Mouse (Mus musculus): ENCODE results near the gene Cald1. TPM values are rescaled to one million over a fixed set of nuclear protein-coding genes. Genes with fewer than 3 reads are reported as not detected.

The Cald1 gene
- polyA plus RNA-seq, 1 experiment from 2014 or later = 122 TPM

- H3K9me3 ChIP-seq (replicated peaks; ENCODE audit: control insufficient read depth, low read length) = no peaks in the 10 kb centered on the region
These were observed 8.1 kb downstream of the Cald1 start for GRCm38 (mm10) chr6:34606407-34606806.

DNA sequence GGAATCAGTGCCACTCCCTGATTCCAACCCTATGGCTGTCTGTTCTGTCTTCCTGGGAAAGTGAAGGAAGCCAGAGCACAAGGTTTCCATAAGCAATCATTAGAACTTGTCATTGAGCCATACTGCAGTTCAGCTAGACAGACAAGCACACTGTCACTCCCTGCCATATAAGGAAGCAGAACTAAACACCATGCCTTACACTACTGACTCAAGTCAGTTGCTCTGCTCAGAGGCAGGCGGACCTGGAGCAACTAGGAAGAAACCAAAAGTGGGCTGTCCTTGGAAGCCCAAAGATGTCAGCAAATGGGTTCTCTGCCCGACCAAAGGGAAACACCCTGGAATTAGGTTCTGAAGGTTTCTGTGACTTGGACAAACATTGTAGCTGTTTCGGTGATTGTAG is 10.3 kb downstream of the Cald1 start:
- H3K36me3 ChIP-seq (ENCODE audit: control insufficient read depth, insufficient read depth) = no peaks in the 10 kb centered on the region
- no peaks in the 10 kb centered on the region for H3K27me3 ChIP-seq (ENCODE audit: control insufficient read depth, insufficient read depth, low read length)
- WGBS = 46% methylated on average over 3 of the region's 3 CpGs
- no peak overlapping the region for H3K9ac ChIP-seq (ENCODE audit: low read length)
- ATAC-seq (replicated peaks; ENCODE audit: extremely low read depth, insufficient read depth, low FRiP score) = no peak
- no peak overlapping the region for H3K4me2 ChIP-seq (ENCODE audit: low read depth, low read length)
- H3K4me1 ChIP-seq (ENCODE audit: control insufficient read depth, insufficient read depth, low read length) = peaks cover 67% of the 10 kb centered on the region
- H3K4me3 ChIP-seq (ENCODE audit: low read length) = no peak overlapping the region
- peak overlapping the region; percentile 99 for H3K27ac ChIP-seq (ENCODE audit: low read length)
- H3K9me3 ChIP-seq (replicated peaks; ENCODE audit: control insufficient read depth, low read length) = no peaks in the 10 kb centered on the region

More at GRCm38 (mm10) chr6:34606407-34606806, 8.1 kb downstream of the Cald1 start:
- H3K27ac ChIP-seq (ENCODE audit: low read length) = peak overlapping the region; percentile 2; the same call in 1 of the 2 replicates
- H3K4me1 ChIP-seq (ENCODE audit: control insufficient read depth, insufficient read depth, low read length) = peaks cover 57% of the 10 kb centered on the region
- H3K9ac ChIP-seq (ENCODE audit: low read length) = no peak overlapping the region
- no peak for ATAC-seq (replicated peaks; ENCODE audit: extremely low read depth, insufficient read depth, low FRiP score)
- no peak overlapping the region for H3K4me2 ChIP-seq (ENCODE audit: low read depth, low read length)
- no peak overlapping the region for H3K4me3 ChIP-seq (ENCODE audit: low read length)
- no peaks in the 10 kb centered on the region for H3K27me3 ChIP-seq (ENCODE audit: control insufficient read depth, insufficient read depth, low read length)
- H3K36me3 ChIP-seq (ENCODE audit: control insufficient read depth, insufficient read depth) = no peaks in the 10 kb centered on the region
- 47% methylated on average over 4 of the region's 4 CpGs for WGBS

DNA sequence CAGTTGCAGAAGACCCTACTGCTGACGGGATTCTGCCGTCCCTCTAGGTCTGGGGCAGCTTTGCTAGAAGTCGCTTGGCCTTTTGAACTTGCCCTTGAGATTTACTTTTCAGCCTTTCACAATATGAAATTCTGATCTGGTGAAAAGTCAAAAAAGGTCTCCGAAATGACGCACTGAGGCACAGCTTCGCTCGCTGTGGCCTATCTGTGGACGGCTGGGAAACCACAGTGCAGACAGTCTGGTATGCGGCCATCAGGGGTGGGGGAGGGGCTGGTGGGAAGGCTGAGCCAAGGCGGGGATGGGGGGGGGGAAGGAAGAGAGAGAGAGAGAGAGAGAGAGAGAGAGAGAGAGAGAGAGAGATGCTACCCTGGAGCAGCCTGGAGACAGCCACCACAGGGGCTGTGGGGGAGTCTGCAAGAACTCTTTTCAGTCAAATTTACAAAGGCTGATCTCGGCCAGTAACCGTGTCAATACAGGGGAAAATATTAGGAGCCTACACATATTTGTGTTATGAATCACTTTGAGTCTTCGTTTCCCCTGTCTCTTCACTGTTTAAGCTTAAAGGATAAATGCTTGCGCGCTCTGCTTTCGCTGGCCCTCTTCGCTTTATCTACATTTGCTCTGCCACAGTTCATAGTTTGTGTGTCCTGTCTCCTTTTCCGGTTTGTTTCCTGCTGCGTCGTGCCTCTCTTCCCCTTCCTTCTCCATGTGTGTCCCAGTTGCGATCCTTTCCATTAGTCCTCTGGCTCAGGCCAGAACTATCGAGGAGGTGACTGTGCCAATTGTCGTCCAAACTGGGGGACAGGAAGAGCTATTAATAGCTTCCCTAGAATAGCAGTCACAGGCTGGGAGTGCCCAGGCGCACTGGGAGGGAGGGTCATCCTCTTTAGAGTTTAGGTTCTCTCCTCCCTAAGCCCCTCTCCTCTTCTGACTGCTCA is 11.9 kb downstream of the Cald1 start:
- WGBS = 5% methylated on average over 24 of the region's 24 CpGs
- peak overlapping the region; percentile 69 for H3K4me2 ChIP-seq (ENCODE audit: low read depth, low read length)
- peak overlapping the region; percentile 99 for H3K27ac ChIP-seq (ENCODE audit: low read length)
- no peaks in the 10 kb centered on the region for H3K9me3 ChIP-seq (replicated peaks; ENCODE audit: control insufficient read depth, low read length)
- H3K9ac ChIP-seq (ENCODE audit: low read length) = peak overlapping the region; percentile 71
- no peaks in the 10 kb centered on the region for H3K36me3 ChIP-seq (ENCODE audit: control insufficient read depth, insufficient read depth)
- peaks cover 59% of the 10 kb centered on the region for H3K4me1 ChIP-seq (ENCODE audit: control insufficient read depth, insufficient read depth, low read length)
- peak; percentile 92 for ATAC-seq (replicated peaks; ENCODE audit: extremely low read depth, insufficient read depth, low FRiP score)
- H3K27me3 ChIP-seq (ENCODE audit: control insufficient read depth, insufficient read depth, low read length) = no peaks in the 10 kb centered on the region
- H3K4me3 ChIP-seq (ENCODE audit: low read length) = peak overlapping the region; percentile 40

- Histone ChIP-seq H3K27ac (ENCODE audit: low read length) (peak overlapping the region; percentile 37), H3K9me3 (replicated peaks; ENCODE audit: control insufficient read depth, low read length) (no peaks in the 10 kb centered on the region), H3K4me1 (ENCODE audit: control insufficient read depth, insufficient read depth, low read length) (peaks cover 46% of the 10 kb centered on the region)
These were observed 14.8 kb downstream of the Cald1 start for GRCm38 (mm10) chr6:34613122-34613521.

GRCm38 (mm10) chr6:34615419-34615818 is 17.1 kb downstream of the Cald1 start:
- Histone ChIP-seq H3K36me3 (ENCODE audit: control insufficient read depth, insufficient read depth) (no peaks in the 10 kb centered on the region), H3K27ac (ENCODE audit: low read length) (no peak overlapping the region), H3K4me3 (ENCODE audit: low read length) (no peak overlapping the region), H3K9ac (ENCODE audit: low read length) (no peak overlapping the region), H3K4me1 (ENCODE audit: control insufficient read depth, insufficient read depth, low read length) (peaks cover 34% of the 10 kb centered on the region), H3K4me2 (ENCODE audit: low read depth, low read length) (no peak overlapping the region), H3K27me3 (ENCODE audit: control insufficient read depth, insufficient read depth, low read length) (no peaks in the 10 kb centered on the region), H3K9me3 (replicated peaks; ENCODE audit: control insufficient read depth, low read length) (no peaks in the 10 kb centered on the region)
- ATAC-seq (replicated peaks; ENCODE audit: extremely low read depth, insufficient read depth, low FRiP score) = no peak
- 87% methylated on average over 3 of the region's 3 CpGs for WGBS

More at GRCm38 (mm10) chr6:34613122-34613521, 14.8 kb downstream of the Cald1 start:
- no peak for ATAC-seq (replicated peaks; ENCODE audit: extremely low read depth, insufficient read depth, low FRiP score)
- no peak overlapping the region for H3K4me3 ChIP-seq (ENCODE audit: low read length)
- no peak overlapping the region; the same call in 1 of the 2 replicates for H3K9ac ChIP-seq (ENCODE audit: low read length)
- 69% methylated on average over 5 of the region's 5 CpGs for WGBS
- no peaks in the 10 kb centered on the region for H3K36me3 ChIP-seq (ENCODE audit: control insufficient read depth, insufficient read depth)
- H3K4me2 ChIP-seq (ENCODE audit: low read depth, low read length) = no peak overlapping the region
- H3K27me3 ChIP-seq (ENCODE audit: control insufficient read depth, insufficient read depth, low read length) = no peaks in the 10 kb centered on the region

DNA sequence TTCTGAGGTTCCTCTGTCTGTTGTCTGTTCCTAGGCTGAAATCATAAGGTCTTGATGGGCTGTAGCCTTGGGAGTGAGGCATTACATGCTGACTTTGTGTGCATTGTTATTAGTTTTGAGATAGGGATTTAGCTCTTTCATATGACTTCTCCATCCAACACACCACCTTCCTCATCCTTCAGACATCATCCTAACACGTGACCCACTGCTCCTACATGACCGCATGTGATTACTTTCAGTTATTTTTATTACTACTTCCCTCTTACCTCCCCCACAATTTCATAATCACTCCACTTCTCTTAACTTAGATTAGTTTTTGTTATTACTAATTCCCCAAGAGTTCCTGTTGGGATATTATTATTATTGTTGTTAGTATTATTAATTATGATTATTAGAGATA is 21.2 kb downstream of the Cald1 start:
- H3K36me3 ChIP-seq (ENCODE audit: control insufficient read depth, insufficient read depth) = no peaks in the 10 kb centered on the region
- H3K27ac ChIP-seq (ENCODE audit: low read length) = no peak overlapping the region
- H3K4me1 ChIP-seq (ENCODE audit: control insufficient read depth, insufficient read depth, low read length) = peaks cover 18% of the 10 kb centered on the region
- WGBS = 59% methylated on average over 2 of the region's 2 CpGs
- no peak overlapping the region for H3K4me3 ChIP-seq (ENCODE audit: low read length)
- H3K9me3 ChIP-seq (replicated peaks; ENCODE audit: control insufficient read depth, low read length) = no peaks in the 10 kb centered on the region
- H3K4me2 ChIP-seq (ENCODE audit: low read depth, low read length) = no peak overlapping the region
- H3K9ac ChIP-seq (ENCODE audit: low read length) = no peak overlapping the region
- no peak for ATAC-seq (replicated peaks; ENCODE audit: extremely low read depth, insufficient read depth, low FRiP score)
- H3K27me3 ChIP-seq (ENCODE audit: control insufficient read depth, insufficient read depth, low read length) = no peaks in the 10 kb centered on the region

DNA sequence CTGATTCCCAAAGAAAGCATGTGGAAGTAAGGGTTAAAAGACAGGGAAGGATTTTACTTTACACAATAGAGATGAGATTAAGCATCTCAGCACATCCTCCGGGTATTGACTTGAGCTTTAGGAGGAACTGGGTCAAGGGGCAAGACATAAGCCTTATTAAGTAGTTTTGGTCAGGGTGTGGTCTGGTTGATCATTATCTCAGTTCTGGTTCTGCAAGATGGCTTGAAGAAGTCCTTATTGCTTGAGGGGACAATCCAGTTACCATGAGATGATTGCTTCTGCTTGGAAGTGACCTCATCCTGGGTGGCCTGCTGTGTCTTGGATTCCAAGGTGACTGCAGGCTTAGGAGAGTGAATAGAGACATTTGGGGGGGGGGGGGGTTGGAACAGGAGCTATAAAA is 21.9 kb downstream of the Cald1 start:
- no peak overlapping the region for H3K27ac ChIP-seq (ENCODE audit: low read length)
- H3K4me1 ChIP-seq (ENCODE audit: control insufficient read depth, insufficient read depth, low read length) = peaks cover 18% of the 10 kb centered on the region
- no peak overlapping the region for H3K4me3 ChIP-seq (ENCODE audit: low read length)
- no peak for ATAC-seq (replicated peaks; ENCODE audit: extremely low read depth, insufficient read depth, low FRiP score)
- no peak overlapping the region for H3K4me2 ChIP-seq (ENCODE audit: low read depth, low read length)
- 64% methylated on average over 1 of the region's 1 CpGs for WGBS
- H3K27me3 ChIP-seq (ENCODE audit: control insufficient read depth, insufficient read depth, low read length) = no peaks in the 10 kb centered on the region
- H3K36me3 ChIP-seq (ENCODE audit: control insufficient read depth, insufficient read depth) = no peaks in the 10 kb centered on the region
- no peak overlapping the region for H3K9ac ChIP-seq (ENCODE audit: low read length)
- no peaks in the 10 kb centered on the region for H3K9me3 ChIP-seq (replicated peaks; ENCODE audit: control insufficient read depth, low read length)

DNA sequence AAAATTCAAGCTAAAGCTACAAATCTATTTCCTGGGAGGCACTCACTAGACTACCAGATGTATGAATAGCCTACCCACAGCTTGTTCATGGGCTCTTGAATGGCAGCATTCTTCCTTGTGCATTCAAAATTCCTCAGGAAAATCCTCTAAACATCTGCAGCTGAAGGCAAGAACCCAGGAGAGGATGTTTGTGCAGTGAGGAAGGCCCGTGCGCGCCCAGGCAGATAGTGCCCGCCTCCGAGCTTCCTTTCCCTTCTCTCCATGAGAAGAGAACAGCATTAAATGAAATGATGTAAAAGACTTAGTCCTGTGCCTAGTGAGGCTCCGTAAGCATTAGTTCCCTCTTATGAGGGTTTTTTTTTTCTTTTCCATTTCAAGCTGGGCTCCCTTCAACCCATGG is 24.6 kb downstream of the Cald1 start:
- Histone ChIP-seq H3K9me3 (replicated peaks; ENCODE audit: control insufficient read depth, low read length) (no peaks in the 10 kb centered on the region), H3K4me3 (ENCODE audit: low read length) (no peak overlapping the region), H3K36me3 (ENCODE audit: control insufficient read depth, insufficient read depth) (no peaks in the 10 kb centered on the region), H3K4me2 (ENCODE audit: low read depth, low read length) (no peak overlapping the region; the same call in 1 of the 2 replicates), H3K9ac (ENCODE audit: low read length) (peak overlapping the region; percentile 20; the same call in 1 of the 2 replicates), H3K4me1 (ENCODE audit: control insufficient read depth, insufficient read depth, low read length) (peaks cover 24% of the 10 kb centered on the region), H3K27ac (ENCODE audit: low read length) (peak overlapping the region; percentile 76), H3K27me3 (ENCODE audit: control insufficient read depth, insufficient read depth, low read length) (no peaks in the 10 kb centered on the region)
- 56% methylated on average over 6 of the region's 6 CpGs for WGBS
- no peak for ATAC-seq (replicated peaks; ENCODE audit: extremely low read depth, insufficient read depth, low FRiP score)

DNA sequence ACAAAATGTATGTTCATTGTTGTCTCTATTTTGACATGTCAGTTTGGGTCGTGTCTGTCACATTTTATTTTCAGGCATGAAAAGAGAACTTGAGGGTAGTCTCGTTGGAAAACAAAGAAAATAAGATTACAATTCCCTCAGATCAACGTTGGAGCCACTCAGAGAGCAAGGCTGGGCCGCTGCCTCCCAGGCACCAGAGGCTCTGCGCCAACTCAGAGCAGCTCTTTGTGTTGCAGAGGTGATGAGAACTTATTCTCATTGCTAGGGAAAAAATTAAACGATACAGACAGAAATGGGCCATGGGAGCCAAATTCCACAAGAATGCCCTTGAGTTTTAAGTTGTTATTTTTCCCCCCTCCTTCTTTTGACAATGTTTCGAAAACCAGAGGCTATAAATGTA is 25.0 kb downstream of the Cald1 start:
- no peak for ATAC-seq (replicated peaks; ENCODE audit: extremely low read depth, insufficient read depth, low FRiP score)
- Histone ChIP-seq H3K9me3 (replicated peaks; ENCODE audit: control insufficient read depth, low read length) (no peaks in the 10 kb centered on the region), H3K36me3 (ENCODE audit: control insufficient read depth, insufficient read depth) (no peaks in the 10 kb centered on the region), H3K9ac (ENCODE audit: low read length) (no peak overlapping the region; the same call in 1 of the 2 replicates), H3K27ac (ENCODE audit: low read length) (peak overlapping the region; percentile 76), H3K27me3 (ENCODE audit: control insufficient read depth, insufficient read depth, low read length) (no peaks in the 10 kb centered on the region), H3K4me3 (ENCODE audit: low read length) (no peak overlapping the region), H3K4me1 (ENCODE audit: control insufficient read depth, insufficient read depth, low read length) (peaks cover 24% of the 10 kb centered on the region), H3K4me2 (ENCODE audit: low read depth, low read length) (no peak overlapping the region; the same call in 1 of the 2 replicates)
- WGBS = 41% methylated on average over 7 of the region's 7 CpGs
